15 mouse cellular contexts compared by ENCODE assay signal in the genomic region with DNA sequence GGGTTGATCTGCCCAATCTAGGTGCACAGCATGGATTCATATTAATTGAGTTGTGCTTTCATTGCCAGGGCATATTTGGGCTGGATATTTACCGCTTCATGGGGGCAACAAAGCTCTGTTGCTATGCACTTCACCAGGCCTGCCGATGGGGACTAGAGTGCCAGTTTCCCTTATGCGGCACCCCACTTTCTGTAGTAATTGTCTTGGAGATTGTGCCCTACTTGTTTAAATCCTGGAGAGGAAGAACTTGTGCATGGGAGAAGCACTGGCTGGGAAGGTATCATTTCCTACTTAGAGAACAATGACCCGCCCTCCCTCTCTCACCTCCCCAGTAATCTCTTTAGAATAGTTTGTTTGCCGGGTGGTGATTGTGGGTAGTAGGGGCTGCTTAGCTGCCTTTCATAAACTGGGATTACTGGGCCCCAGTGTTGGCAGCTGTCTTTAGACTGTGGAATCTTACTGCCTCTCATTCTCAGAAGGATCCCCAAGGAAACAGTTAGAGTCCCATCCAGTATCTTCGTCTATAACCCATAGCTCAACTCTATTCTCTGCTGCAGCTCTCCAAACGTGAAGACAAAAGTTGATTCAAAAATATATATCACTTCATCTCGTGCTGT. TPM values are rescaled to one million over a fixed set of nuclear protein-coding genes. Genes with fewer than 3 reads are reported as not detected.
DNase-seq lines count a peak whose midpoint lies in the region; ATAC-seq and TF ChIP-seq lines count a peak whose summit lies in the region.
"Had no signal": no experiment of that assay in that cellular context is flagged by ENCODE, and none has a peak within 500 bp of the region (broad histone marks: within the 10 kb centered on the region; RNA-seq: fewer than 3 reads in every experiment).

No protein-coding gene starts in this region.

- WGBS in intestine, embryonic 14.5 days = 68% methylated on average over 8 of the region's 8 CpGs
- WGBS in intestine, postnatal 0 days = 58% methylated on average over 8 of the region's 8 CpGs
- 64% methylated on average over 8 of the region's 8 CpGs for WGBS in embryonic facial prominence, embryonic 14.5 days
- WGBS in hindbrain, embryonic 15.5 days = 51% methylated on average over 8 of the region's 8 CpGs
- 45% methylated on average over 8 of the region's 8 CpGs for WGBS in neural tube, embryonic 13.5 days

- H3K9ac ChIP-seq in intestine, embryonic 14.5 days (ENCODE audit: low read length) = no peak overlapping the region
- H3K9ac ChIP-seq in intestine, postnatal 0 days (ENCODE audit: low read depth, low read length) = no peak overlapping the region
- H3K9ac ChIP-seq in embryonic facial prominence, embryonic 14.5 days (ENCODE audit: low read depth, low read length) = no peak overlapping the region
- H3K9ac ChIP-seq in hindbrain, embryonic 15.5 days = no peak overlapping the region
- no peak overlapping the region for H3K9ac ChIP-seq in neural tube, embryonic 13.5 days
- H3K9ac ChIP-seq: liver, embryonic 12.5 days had no signal

- no peak overlapping the region for H3K4me2 ChIP-seq in intestine, embryonic 14.5 days (ENCODE audit: low read length)
- no peak overlapping the region for H3K4me2 ChIP-seq in intestine, postnatal 0 days (replicated peaks; ENCODE audit: low read depth)
- H3K4me2 ChIP-seq in embryonic facial prominence, embryonic 14.5 days (ENCODE audit: low read depth, low read length) = peak overlapping the region; percentile 47; the same call in 1 of the 2 replicates
- peak overlapping the region; percentile 40 for H3K4me2 ChIP-seq in hindbrain, embryonic 15.5 days
- H3K4me2 ChIP-seq in neural tube, embryonic 13.5 days = peak overlapping the region; percentile 48
- H3K4me2 ChIP-seq: liver, embryonic 12.5 days had no signal

- TF ChIP-seq CTCF in intestine, postnatal 0 days (IDR thresholded peaks at IDR 0.05; ENCODE audit: low read depth) = no peak

- H3K27ac ChIP-seq in intestine, embryonic 14.5 days (ENCODE audit: low read depth) = no peak overlapping the region
- no peak overlapping the region for H3K27ac ChIP-seq in intestine, postnatal 0 days (ENCODE audit: low read depth, low read length)
- no peak overlapping the region for H3K27ac ChIP-seq in embryonic facial prominence, embryonic 14.5 days (replicated peaks; ENCODE audit: low read depth, low read length)
- H3K27ac ChIP-seq in hindbrain, embryonic 15.5 days (replicated peaks) = peak overlapping the region; percentile 68
- peak overlapping the region; percentile 69 for H3K27ac ChIP-seq in neural tube, embryonic 13.5 days (replicated peaks)
- H3K27ac ChIP-seq: liver, embryonic 12.5 days had no signal

- H3K4me3 ChIP-seq in intestine, embryonic 14.5 days (ENCODE audit: low read depth, low read length) = no peak overlapping the region
- no peak overlapping the region for H3K4me3 ChIP-seq in intestine, postnatal 0 days (ENCODE audit: low read depth, low read length)
- no peak overlapping the region for H3K4me3 ChIP-seq in embryonic facial prominence, embryonic 14.5 days (ENCODE audit: low read depth, low read length)
- H3K4me3 ChIP-seq in hindbrain, embryonic 15.5 days = no peak overlapping the region
- H3K4me3 ChIP-seq in neural tube, embryonic 13.5 days = no peak overlapping the region
- H3K4me3 ChIP-seq: liver, embryonic 12.5 days; myocyte had no signal

- no peaks in the 10 kb centered on the region for H3K27me3 ChIP-seq in intestine, embryonic 14.5 days (replicated peaks; ENCODE audit: control insufficient read depth, insufficient read depth, low read length)
- no peaks in the 10 kb centered on the region for H3K27me3 ChIP-seq in intestine, postnatal 0 days (replicated peaks; ENCODE audit: control insufficient read depth, insufficient read depth, low read length)
- no peaks in the 10 kb centered on the region for H3K27me3 ChIP-seq in embryonic facial prominence, embryonic 14.5 days (replicated peaks; ENCODE audit: control insufficient read depth, insufficient read depth, low read length)
- no peaks in the 10 kb centered on the region for H3K27me3 ChIP-seq in hindbrain, embryonic 15.5 days
- no peaks in the 10 kb centered on the region for H3K27me3 ChIP-seq in neural tube, embryonic 13.5 days
- H3K27me3 ChIP-seq: liver, embryonic 12.5 days had no signal

- peak; percentile 43 for DNase-seq in intestine, embryonic 14.5 days (ENCODE audit: low spot score)
- no peak for DNase-seq in embryonic facial prominence, embryonic 14.5 days (ENCODE audit: low spot score)
- no peak for DNase-seq in gastrocnemius, postnatal 10 days
- no peak for DNase-seq in cerebellum, adult 8-10 months
- DNase-seq: B cell, adult 2 months; embryo, embryonic 11 days; thymus, adult 18-20 months had no signal

- no peak for ATAC-seq in intestine, embryonic 14.5 days (replicated peaks; ENCODE audit: low FRiP score, low TSS enrichment, low read depth)
- no peak for ATAC-seq in intestine, postnatal 0 days
- ATAC-seq in embryonic facial prominence, embryonic 14.5 days (ENCODE audit: low read depth) = peak; percentile 69
- ATAC-seq in hindbrain, embryonic 15.5 days (ENCODE audit: low FRiP score, low read depth) = peak; percentile 46
- ATAC-seq in neural tube, embryonic 13.5 days (ENCODE audit: low read depth) = peak; percentile 80
- no peak for ATAC-seq in frontal cortex, adult (ENCODE audit: low TSS enrichment)
- ATAC-seq: liver, embryonic 12.5 days had no signal

- H3K36me3 ChIP-seq in intestine, embryonic 14.5 days (ENCODE audit: control insufficient read depth, insufficient read depth, low read length) = no peaks in the 10 kb centered on the region
- no peaks in the 10 kb centered on the region for H3K36me3 ChIP-seq in intestine, postnatal 0 days (ENCODE audit: control insufficient read depth, insufficient read depth)
- H3K36me3 ChIP-seq in embryonic facial prominence, embryonic 14.5 days (ENCODE audit: control insufficient read depth, insufficient read depth, low read length) = no peaks in the 10 kb centered on the region
- H3K36me3 ChIP-seq in hindbrain, embryonic 15.5 days = no peaks in the 10 kb centered on the region
- no peaks in the 10 kb centered on the region for H3K36me3 ChIP-seq in neural tube, embryonic 13.5 days
- H3K36me3 ChIP-seq: liver, embryonic 12.5 days had no signal

- no peaks in the 10 kb centered on the region for H3K4me1 ChIP-seq in intestine, embryonic 14.5 days (replicated peaks; ENCODE audit: control insufficient read depth, insufficient read depth, low read length)
- H3K4me1 ChIP-seq in intestine, postnatal 0 days (replicated peaks; ENCODE audit: control insufficient read depth, insufficient read depth, low read length) = 0 out of 2 replicates have a peak, but pooled peaks cover 2% of the 10 kb centered on the region
- peaks cover 7% of the 10 kb centered on the region; the same call in 1 of the 2 replicates for H3K4me1 ChIP-seq in embryonic facial prominence, embryonic 14.5 days (ENCODE audit: control insufficient read depth, insufficient read depth, low read length)
- peaks cover 9% of the 10 kb centered on the region for H3K4me1 ChIP-seq in hindbrain, embryonic 15.5 days (replicated peaks)
- peaks cover 10% of the 10 kb centered on the region; the same call in 1 of the 2 replicates for H3K4me1 ChIP-seq in neural tube, embryonic 13.5 days (replicated peaks)
- H3K4me1 ChIP-seq: liver, embryonic 12.5 days had no signal

- H3K9me3 ChIP-seq in intestine, embryonic 14.5 days (ENCODE audit: control insufficient read depth, low read length) = no peaks in the 10 kb centered on the region
- H3K9me3 ChIP-seq in intestine, postnatal 0 days (ENCODE audit: control insufficient read depth) = no peaks in the 10 kb centered on the region
- no peaks in the 10 kb centered on the region for H3K9me3 ChIP-seq in embryonic facial prominence, embryonic 14.5 days (ENCODE audit: control insufficient read depth, low read length)
- H3K9me3 ChIP-seq in hindbrain, embryonic 15.5 days = no peaks in the 10 kb centered on the region
- H3K9me3 ChIP-seq in neural tube, embryonic 13.5 days = no peaks in the 10 kb centered on the region
- H3K9me3 ChIP-seq: liver, embryonic 12.5 days had no signal

RNA-seq across cellular contexts. Expression of gene Ccdc190, which starts 0.6 kb away (rescaled TPM):
- not detected in 2 replicates for polyA plus RNA-seq in intestine, embryonic 14.5 days (2014; fragmentation: Nextera tagmentation; extraction: Ambion mirVana)
- polyA plus RNA-seq in intestine, postnatal 0 days (2015; fragmentation: Nextera tagmentation; extraction: Ambion mirVana) = not detected in 2 replicates
- polyA plus RNA-seq in embryonic facial prominence, embryonic 14.5 days (2014; fragmentation: Nextera tagmentation; extraction: Ambion mirVana) = 0.42 and 0.50 TPM in 2 replicates
- 3.2 and 3.4 TPM in 2 replicates for polyA plus RNA-seq in hindbrain, embryonic 15.5 days (2015; fragmentation: Nextera tagmentation; extraction: Ambion mirVana)
- polyA plus RNA-seq in neural tube, embryonic 13.5 days (2015; fragmentation: Nextera tagmentation; extraction: Ambion mirVana) = 1.9 and 4.1 TPM in 2 replicates
- total RNA-seq in gastrocnemius, postnatal 10 days (2021) = not detected
- total RNA-seq: gastrocnemius, postnatal 25 days had no signal
- polyA plus RNA-seq: heart, embryonic 14.5 days; liver, embryonic 12.5 days; myocyte had no signal

RNA-seq across cellular contexts. Expression of gene Hsd17b7, which starts 41.2 kb away (rescaled TPM):
- polyA plus RNA-seq in intestine, embryonic 14.5 days (2014; fragmentation: Nextera tagmentation; extraction: Ambion mirVana) = 20.0 and 21.6 TPM in 2 replicates
- 18.5 and 22.4 TPM in 2 replicates for polyA plus RNA-seq in intestine, postnatal 0 days (2015; fragmentation: Nextera tagmentation; extraction: Ambion mirVana)
- 13.9 and 18.0 TPM in 2 replicates for polyA plus RNA-seq in embryonic facial prominence, embryonic 14.5 days (2014; fragmentation: Nextera tagmentation; extraction: Ambion mirVana)
- 21.3 and 24.3 TPM in 2 replicates for polyA plus RNA-seq in hindbrain, embryonic 15.5 days (2015; fragmentation: Nextera tagmentation; extraction: Ambion mirVana)
- polyA plus RNA-seq in neural tube, embryonic 13.5 days (2015; fragmentation: Nextera tagmentation; extraction: Ambion mirVana) = 23.1 and 28.2 TPM in 2 replicates
- total RNA-seq in gastrocnemius, postnatal 10 days (2021) = 1 to 10 TPM; 3.3 to 3.8 TPM

Comparison
In these comparisons a context has a peak if more than half of its experiments do, and no peak if none do; other contexts are left out.
1. ATAC-seq: peak in embryonic facial prominence, embryonic 14.5 days (single experiment), hindbrain, embryonic 15.5 days (single experiment) and neural tube, embryonic 13.5 days (single experiment); none in intestine, embryonic 14.5 days (single experiment), intestine, postnatal 0 days (single experiment) and frontal cortex, adult (single experiment).
2. H3K27ac ChIP-seq: peak in hindbrain, embryonic 15.5 days (single experiment) and neural tube, embryonic 13.5 days (single experiment); none in intestine, embryonic 14.5 days (single experiment), intestine, postnatal 0 days (single experiment) and embryonic facial prominence, embryonic 14.5 days (single experiment).
3. H3K4me2 ChIP-seq: peak in embryonic facial prominence, embryonic 14.5 days (single experiment), hindbrain, embryonic 15.5 days (single experiment) and neural tube, embryonic 13.5 days (single experiment); none in intestine, embryonic 14.5 days (single experiment) and intestine, postnatal 0 days (single experiment).